Mouse (Mus musculus) liver, embryonic 14.5 days (tissue): ENCODE results near the gene Arhgap9. TPM values are rescaled to one million over a fixed set of nuclear protein-coding genes. Genes with fewer than 3 reads are reported as not detected.

Source experiments
- ATAC-seq: fragments of 200-750 bp; cut with Nextera tagmentation; 2 replicates; pipeline ENCODE4 v1.8.0; 2017; ENCODE audit warnings: moderate number of reproducible peaks, mild to moderate bottlenecking, moderate library complexity; ENCODE audit not compliant: insufficient read depth
- DNase-seq, 3 experiments: peaks; one replicate each; pipeline ENCODE4 v3.0.0-alpha.2; 2012 to 2013; ENCODE audit warnings: low read depth in 3 of 3, low spot score in 3 of 3
- H3K27ac ChIP-seq: fragments of 300-500 bp; sonication (generic); 2 replicates; pipeline ENCODE4 v1.5.1; 2014; ENCODE audit warnings: moderate library complexity, mild to moderate bottlenecking, control low read depth, inconsistent platforms
- H3K27me3 ChIP-seq: fragments of 300-500 bp; sonication (generic); 2 replicates; pipeline ENCODE4 v1.6.1; 2014; ENCODE audit warnings: mild to moderate bottlenecking, low read length, moderate library complexity; ENCODE audit not compliant: control insufficient read depth, insufficient read depth
- H3K36me3 ChIP-seq: fragments of 300-500 bp; sonication (generic); replicated peaks from 2 replicates; pipeline ENCODE4 v1.6.1; 2014; ENCODE audit warnings: low read depth; ENCODE audit not compliant: control insufficient read depth, insufficient read depth
- H3K4me1 ChIP-seq, 2 experiments: fragments of 200-500 bp in 1 of 2; fragments of 300-500 bp in 1 of 2; sonication (generic) in 1 of 2; replicated peaks; 2 replicates each; pipeline ENCODE4 v1.6.1; 2012 to 2014; ENCODE audit warnings: antibody characterized with exemption in 1 of 2, inconsistent platforms in 1 of 2, low read length in 1 of 2; ENCODE audit not compliant: control insufficient read depth in 2 of 2, insufficient read depth in 2 of 2
- H3K4me2 ChIP-seq: fragments of 300-500 bp; sonication (generic); 2 replicates; pipeline ENCODE4 v1.6.1; 2014; ENCODE audit warnings: low read depth, mild to moderate bottlenecking, control low read depth, moderate library complexity
- H3K4me3 ChIP-seq, 2 experiments: fragments of 200-500 bp in 1 of 2; fragments of 300-500 bp in 1 of 2; sonication (generic) in 1 of 2; 2 replicates each; pipeline ENCODE4 v1.5.1; 2012 to 2014; ENCODE audit warnings: low read depth in 2 of 2, low read length in 2 of 2, mild to moderate bottlenecking in 2 of 2, control low read depth in 1 of 2, inconsistent platforms in 1 of 2, moderate library complexity in 1 of 2; ENCODE audit not compliant: insufficient read depth in 1 of 2
- H3K9ac ChIP-seq: fragments of 300-500 bp; sonication (generic); replicated peaks from 2 replicates; pipeline ENCODE4 v1.6.1; 2014; ENCODE audit warnings: mild to moderate bottlenecking, control low read depth, moderate library complexity
- H3K9me3 ChIP-seq: fragments of 300-500 bp; sonication (generic); 2 replicates; pipeline ENCODE4 v1.6.1; 2016; ENCODE audit warnings: low read length, mixed read lengths; ENCODE audit not compliant: control insufficient read depth
- CTCF ChIP-seq: IDR thresholded peaks from 2 replicates; pipeline ENCODE4 v1.5.1; 2016; ENCODE audit warnings: antibody characterized with exemption, low read depth, control low read depth
- EP300 ChIP-seq: IDR thresholded peaks from 2 replicates; pipeline ENCODE4 v1.6.1; 2016; ENCODE audit warnings: antibody characterized with exemption, low read depth
- WGBS: fragments of 180-500 bp; shearing (Covaris S2); extraction: QIAGEN DNeasy Blood & Tissue Kit; methylation state at CpG from one replicate; pipeline ENCODE4 v1.1.7; 2014; ENCODE audit not compliant: insufficient replicate concordance; 5-methylcytosine and 5-hydroxymethylcytosine counted together
- polyA plus RNA-seq, 2 experiments: library from polyadenylated mRNA; depleted of rRNA in 1 of 2; stranded (reverse) in 1 of 2; unstranded in 1 of 2; fragments of >200 nt; fragmentation: Nextera tagmentation in 1 of 2; extraction: Ambion mirVana in 1 of 2; gene quantifications; 2 replicates each; pipeline versions ENCODE4 v1.2.1 to v1.2.3; 2012 to 2014

The Arhgap9 gene
- polyA plus RNA-seq, 2 experiments = 8.8 to 12.4 TPM

DNA sequence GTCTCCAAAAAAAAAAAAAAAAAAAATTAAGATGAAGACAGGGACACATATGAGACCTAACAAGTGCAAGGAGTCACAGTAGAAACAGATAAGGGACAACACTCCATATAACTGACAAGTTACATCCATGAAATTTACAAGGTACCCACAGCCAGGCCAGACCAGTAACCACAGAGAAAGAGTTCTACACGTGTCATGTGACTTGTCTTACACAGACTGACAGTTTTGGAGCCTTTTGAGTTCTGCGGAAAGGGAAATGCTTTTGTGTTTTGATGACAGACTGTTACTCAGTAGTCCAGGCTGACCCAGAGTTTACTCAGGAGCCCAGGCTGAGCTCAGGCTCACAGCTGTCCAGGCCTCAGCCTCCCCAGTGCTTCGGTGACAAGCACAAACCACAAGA is 21.3 kb downstream of the Arhgap9 start:
- Histone ChIP-seq H3K36me3 (no peaks in the 10 kb centered on the region), H3K9me3 (no peaks in the 10 kb centered on the region), H3K27me3 (peaks cover 33% of the 10 kb centered on the region), H3K4me2 (no peak overlapping the region), H3K9ac (no peak overlapping the region), H3K4me1 (peaks cover 0 to 2% of the 10 kb centered on the region in 2 experiments; a peak in 2 of 4 replicates), H3K27ac (no peak overlapping the region), H3K4me3 (no peak overlapping the region)
- TF ChIP-seq EP300 = no peak
- 44% methylated on average over 3 of the region's 3 CpGs for WGBS
- ATAC-seq (no peak), DNase-seq (no peak)

DNA sequence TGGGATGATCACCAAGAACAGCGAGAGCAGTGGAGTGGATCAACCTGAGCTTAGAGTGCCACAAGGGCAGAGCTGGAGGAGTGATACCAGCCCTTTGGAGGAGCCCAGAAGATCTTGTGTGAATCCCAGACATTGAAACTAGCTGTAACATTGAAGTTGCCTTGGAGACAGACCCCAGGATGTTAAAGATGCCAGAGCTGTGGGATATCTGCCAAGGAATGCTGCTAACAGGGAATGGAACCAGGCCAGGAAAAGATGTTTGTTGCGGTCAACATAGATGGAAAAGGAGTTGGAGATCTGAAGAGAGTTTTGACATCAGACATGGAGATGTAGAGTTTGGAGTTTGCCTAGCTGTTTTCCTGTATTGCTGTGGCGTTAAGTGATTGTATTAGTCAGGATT is 24.4 kb downstream of the Arhgap9 start:
- H3K9ac ChIP-seq = no peak overlapping the region
- DNase-seq = no peak
- TF ChIP-seq EP300 (no peak), CTCF (no peak)
- no peak overlapping the region for H3K4me2 ChIP-seq
- WGBS = 65% methylated on average over 3 of the region's 3 CpGs
- no peak overlapping the region for H3K4me3 ChIP-seq
- H3K36me3 ChIP-seq = no peaks in the 10 kb centered on the region
- no peak overlapping the region for H3K27ac ChIP-seq
- H3K4me1 ChIP-seq = peaks cover 0 to 2% of the 10 kb centered on the region in 2 experiments; a peak in 1 of 4 replicates
- no peaks in the 10 kb centered on the region for H3K9me3 ChIP-seq
- ATAC-seq = no peak
- peaks cover 10% of the 10 kb centered on the region for H3K27me3 ChIP-seq

DNA sequence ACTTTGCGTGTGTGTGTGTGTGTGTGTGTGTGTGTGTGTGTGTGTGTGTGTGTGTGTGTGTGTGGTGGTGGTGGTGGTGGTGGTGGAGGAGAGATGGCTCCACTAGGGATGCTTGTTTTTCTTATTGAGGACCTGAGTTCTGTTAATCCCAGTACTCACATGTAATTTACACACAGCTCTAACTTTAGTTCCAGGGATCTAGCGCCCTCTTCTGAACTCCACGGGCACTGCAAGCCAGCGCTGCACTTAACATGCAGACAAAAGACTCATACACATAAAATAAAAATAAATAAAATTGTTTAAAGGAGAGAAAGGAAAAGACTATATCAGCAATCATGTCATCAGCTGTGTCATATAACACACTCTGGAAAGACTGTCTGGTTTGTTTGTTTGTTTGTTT is 27.2 kb downstream of the Arhgap9 start:
- ATAC-seq (no peak), DNase-seq (no peak)
- H3K27ac ChIP-seq = no peak overlapping the region
- no peak overlapping the region for H3K9ac ChIP-seq
- no peaks in the 10 kb centered on the region; a peak in 1 of 4 replicates for H3K4me1 ChIP-seq
- no peak overlapping the region for H3K4me3 ChIP-seq
- H3K9me3 ChIP-seq = no peaks in the 10 kb centered on the region
- TF ChIP-seq EP300 = no peak
- TF ChIP-seq CTCF = peak; percentile 41
- H3K4me2 ChIP-seq = no peak overlapping the region
- H3K36me3 ChIP-seq = no peaks in the 10 kb centered on the region
- no peaks in the 10 kb centered on the region for H3K27me3 ChIP-seq
- 61% methylated on average over 4 of the region's 4 CpGs for WGBS

GRCm38 (mm10) chr10:127349810-127350209 is 28.0 kb downstream of the Arhgap9 start:
- Histone ChIP-seq H3K27ac (no peak overlapping the region), H3K4me1 (no peaks in the 10 kb centered on the region; a peak in 1 of 4 replicates), H3K9me3 (no peaks in the 10 kb centered on the region), H3K36me3 (no peaks in the 10 kb centered on the region), H3K4me3 (no peak overlapping the region), H3K4me2 (no peak overlapping the region), H3K9ac (no peak overlapping the region), H3K27me3 (no peaks in the 10 kb centered on the region; the same call in 1 of the 2 replicates)
- TF ChIP-seq EP300 = no peak
- no peak for TF ChIP-seq CTCF
- WGBS = 44% methylated on average over 8 of the region's 8 CpGs
- DNase-seq = no peak
- ATAC-seq = no peak

DNA sequence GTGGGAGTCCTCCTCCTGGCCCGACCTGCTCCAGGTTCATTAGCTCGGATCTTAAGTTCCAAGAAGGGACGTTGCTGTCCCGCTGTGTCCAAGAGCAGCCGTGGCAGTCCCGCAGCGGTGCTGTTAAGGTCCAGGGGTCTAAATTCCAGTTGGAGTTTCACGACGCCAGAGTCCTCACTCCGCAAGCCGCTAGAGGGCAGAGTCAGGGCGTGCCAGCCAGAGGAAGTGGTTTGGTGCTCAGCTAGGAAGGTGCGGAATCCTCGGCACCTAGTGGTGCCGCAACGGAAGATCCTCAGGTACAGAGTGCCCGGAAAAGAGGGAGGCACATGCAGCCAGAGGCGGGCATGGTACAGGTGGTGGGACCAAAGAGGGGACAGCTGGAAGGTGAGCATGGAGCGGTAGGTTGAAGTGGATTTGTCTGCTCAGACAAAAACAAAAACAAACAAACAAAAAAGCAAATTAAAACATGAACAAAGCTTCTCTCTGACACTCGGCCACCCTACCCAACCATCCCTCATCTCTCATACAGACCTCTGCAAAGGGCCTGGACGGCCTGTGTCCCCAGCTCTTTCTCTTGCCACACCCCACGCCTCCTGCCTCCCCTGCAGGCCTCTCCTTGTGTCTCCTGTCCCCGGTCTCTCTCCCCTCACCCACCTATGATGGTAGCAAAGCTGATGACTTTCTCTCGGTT is 29.0 kb downstream of the Arhgap9 start:
- TF ChIP-seq CTCF (peak; percentile 91), EP300 (no peak)
- DNase-seq = peak in 1 of 3 experiments; percentile 41
- Histone ChIP-seq H3K9me3 (no peaks in the 10 kb centered on the region), H3K36me3 (no peaks in the 10 kb centered on the region), H3K4me1 (no peaks in the 10 kb centered on the region; a peak in 1 of 4 replicates), H3K4me2 (peak overlapping the region; percentile 36), H3K27me3 (no peaks in the 10 kb centered on the region; the same call in 1 of the 2 replicates), H3K4me3 (peak overlapping the region in 1 of 2 experiments; percentile 12; a peak in 2 of 4 replicates), H3K9ac (no peak overlapping the region), H3K27ac (no peak overlapping the region)
- peak; percentile 56 for ATAC-seq
- WGBS = 8% methylated on average over 24 of the region's 24 CpGs
